Mouse (Mus musculus) embryo, embryonic 11.5 days (tissue): ENCODE data around the gene Npy4r.

Experiments
- DNase-seq: peaks from one replicate; pipeline ENCODE4 v3.0.0-alpha.2; 2012; ENCODE audit warnings: low read depth, low spot score

Npy4r gene

GRCm38 (mm10) chr14:34120016-34120910 is 32.0 kb downstream of the Npy4r start:
- no peak for DNase-seq

GRCm38 (mm10) chr14:34119046-34119723 is 33.1 kb downstream of the Npy4r start:
- DNase-seq = no peak

- DNase-seq = no peak
These were observed 38.0 kb downstream of the Npy4r start for GRCm38 (mm10) chr14:34114311-34114710.

GRCm38 (mm10) chr14:34107594-34107993 is 44.7 kb downstream of the Npy4r start:
- DNase-seq = no peak

GRCm38 (mm10) chr14:34106389-34107062 is 45.8 kb downstream of the Npy4r start:
- no peak for DNase-seq

- peak; percentile 48 for DNase-seq
These were observed 47.4 kb downstream of the Npy4r start for GRCm38 (mm10) chr14:34104892-34105291.

GRCm38 (mm10) chr14:34103855-34104254 is 48.4 kb downstream of the Npy4r start:
- no peak for DNase-seq

- no peak for DNase-seq
These were observed 49.7 kb downstream of the Npy4r start, which contains the start of gene A630023A22Rik for GRCm38 (mm10) chr14:34102601-34103000. TSS of gene A630023A22Rik (minus strand) at chr14:34102754.

- no peak for DNase-seq
These were observed 56.1 kb downstream of the Npy4r start for GRCm38 (mm10) chr14:34096161-34096560.
